Mouse (Mus musculus) forebrain, embryonic 16.5 days (tissue): ENCODE results near the gene Cdk4. TPM values are rescaled to one million over a fixed set of nuclear protein-coding genes. Genes with fewer than 3 reads are reported as not detected.
A peak's percentile ranks its signal among the peaks of the same experiment; 100 is the strongest.

ENCODE experiments used
- ATAC-seq: fragments of 200-750 bp; cut with Nextera tagmentation; 2 replicates; pipeline ENCODE4 v1.8.0; 2017; ENCODE audit warnings: mild to moderate bottlenecking, moderate library complexity
- H3K27ac ChIP-seq: fragments of 300-500 bp; sonication (generic); 2 replicates; pipeline ENCODE4 v1.5.1; 2014; ENCODE audit warnings: low read length, control low read depth
- H3K27me3 ChIP-seq: fragments of 300-500 bp; sonication (generic); replicated peaks from 2 replicates; pipeline ENCODE4 v1.6.1; 2014; ENCODE audit warnings: low read length; ENCODE audit not compliant: control insufficient read depth, insufficient read depth
- H3K36me3 ChIP-seq: fragments of 300-500 bp; sonication (generic); 2 replicates; pipeline ENCODE4 v1.6.1; 2014; ENCODE audit not compliant: control insufficient read depth, insufficient read depth
- H3K4me1 ChIP-seq: fragments of 300-500 bp; sonication (generic); replicated peaks from 2 replicates; pipeline ENCODE4 v1.6.1; 2014; ENCODE audit warnings: low read length; ENCODE audit not compliant: control insufficient read depth, insufficient read depth
- H3K4me2 ChIP-seq: fragments of 300-500 bp; sonication (generic); 2 replicates; pipeline ENCODE4 v1.6.1; 2014; ENCODE audit warnings: mild to moderate bottlenecking, low read length, control low read depth
- H3K4me3 ChIP-seq: fragments of 300-500 bp; sonication (generic); replicated peaks from 2 replicates; pipeline ENCODE4 v1.5.1; 2014; ENCODE audit warnings: mild to moderate bottlenecking, low read length, control low read depth
- H3K9ac ChIP-seq: fragments of 300-500 bp; sonication (generic); replicated peaks from 2 replicates; pipeline ENCODE4 v1.6.1; 2014; ENCODE audit warnings: low read depth, low read length, control low read depth
- H3K9me3 ChIP-seq: fragments of 300-500 bp; sonication (generic); 2 replicates; pipeline ENCODE4 v1.6.1; 2016; ENCODE audit warnings: low read length; ENCODE audit not compliant: control insufficient read depth
- WGBS: fragments of 180-500 bp; shearing (Covaris S2); extraction: QIAGEN DNeasy Blood & Tissue Kit; methylation state at CpG from one replicate; pipeline ENCODE4 v1.1.7; 2014; 5-methylcytosine and 5-hydroxymethylcytosine counted together
- polyA plus RNA-seq: library from polyadenylated mRNA; unstranded; fragments of >200 nt; fragmentation: Nextera tagmentation; extraction: Ambion mirVana; gene quantifications from 2 replicates; pipeline ENCODE4 v1.2.1, GENCODE M21; 2015

Gene Cdk4
- polyA plus RNA-seq, 1 experiment from 2014 or later = 1,494 TPM

DNA sequence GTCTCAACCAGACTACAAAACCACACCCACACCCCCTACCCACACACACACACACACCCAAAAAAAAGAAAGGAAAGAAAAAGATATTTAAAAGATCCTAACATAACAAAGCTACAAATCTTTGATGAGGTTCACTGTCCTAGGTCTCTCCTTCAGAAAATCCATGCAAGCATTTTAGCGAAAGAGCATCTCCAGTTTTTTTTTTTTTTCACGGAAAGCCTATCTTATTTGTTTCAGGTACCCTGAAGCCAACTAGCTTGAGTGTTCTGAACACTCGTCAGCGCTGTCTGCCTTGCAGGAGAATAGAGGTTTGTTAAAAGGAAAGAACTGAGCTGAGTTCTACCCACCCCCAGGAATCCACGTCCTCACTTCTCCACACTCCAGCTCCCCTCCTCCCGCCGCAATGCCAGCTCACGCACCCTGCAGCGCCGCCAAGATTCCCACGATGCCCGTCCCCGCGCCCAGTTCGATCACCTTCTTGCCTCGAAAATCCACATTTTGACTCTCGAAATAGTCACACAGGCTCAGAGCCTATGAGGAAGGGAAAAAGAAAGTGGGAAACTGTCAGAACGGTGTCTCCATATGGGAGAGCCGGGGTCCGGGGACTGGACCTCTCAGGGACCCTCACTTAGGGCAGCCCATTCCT is 22.6 kb upstream of the Cdk4 start:
- H3K27ac ChIP-seq = no peak overlapping the region
- no peaks in the 10 kb centered on the region for H3K9me3 ChIP-seq
- H3K9ac ChIP-seq = peak overlapping the region; percentile 71
- 0 out of 2 replicates have a peak, but pooled peaks cover 2% of the 10 kb centered on the region for H3K27me3 ChIP-seq
- peak; percentile 4; the same call in 1 of the 2 replicates for ATAC-seq
- peak overlapping the region; percentile 64 for H3K4me3 ChIP-seq
- H3K4me1 ChIP-seq = peaks cover 12% of the 10 kb centered on the region
- H3K36me3 ChIP-seq = no peaks in the 10 kb centered on the region
- WGBS = 2% methylated on average over 20 of the region's 20 CpGs
- peak overlapping the region; percentile 97 for H3K4me2 ChIP-seq

DNA sequence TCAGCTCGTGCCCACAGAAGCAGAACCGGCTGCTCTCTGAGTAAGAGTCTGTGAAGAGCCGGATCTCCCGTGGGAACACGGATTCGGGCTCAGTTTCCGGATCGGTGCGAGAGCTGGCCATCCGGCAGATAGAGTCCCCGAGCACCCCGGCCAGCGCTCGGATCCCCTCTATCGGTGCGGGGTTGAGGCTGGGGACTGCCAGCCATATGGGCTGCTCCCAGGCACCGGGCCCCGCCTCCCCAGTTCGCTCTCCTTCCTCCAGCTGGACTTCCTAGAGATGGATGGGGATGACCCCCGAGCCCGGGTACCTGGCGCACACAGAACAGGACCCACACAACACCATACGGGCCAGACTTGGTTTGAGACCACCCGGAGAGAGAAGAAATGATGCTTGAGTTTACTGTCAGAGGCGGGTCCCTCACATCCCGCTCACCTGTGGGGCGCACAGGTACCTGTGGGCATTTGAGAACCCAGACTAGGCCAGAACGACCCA is 22.0 kb upstream of the Cdk4 start, which contains the start of the genes Mettl1 and Eef1akmt3:
Gene Mettl1 (plus strand): TSS at position 141 of the 493 bp plus-strand sequence.
Gene Eef1akmt3 (minus strand): TSS at position 240 of the 493 bp plus-strand sequence.
- H3K9me3 ChIP-seq = no peaks in the 10 kb centered on the region
- H3K27me3 ChIP-seq = 0 out of 2 replicates have a peak, but pooled peaks cover 2% of the 10 kb centered on the region
- H3K27ac ChIP-seq = no peak within 1 kb of the TSS
- WGBS = under 1% methylated on average over 28 of the region's 28 CpGs
- H3K4me1 ChIP-seq = peaks cover 12% of the 10 kb centered on the region
- H3K9ac ChIP-seq = peak within 1 kb of the TSS; percentile 71
- peak within 1 kb of the TSS; percentile 64 for H3K4me3 ChIP-seq
- no peaks in the 10 kb centered on the region for H3K36me3 ChIP-seq
- peak; percentile 65 for ATAC-seq
- peak within 1 kb of the TSS; percentile 97 for H3K4me2 ChIP-seq

DNA sequence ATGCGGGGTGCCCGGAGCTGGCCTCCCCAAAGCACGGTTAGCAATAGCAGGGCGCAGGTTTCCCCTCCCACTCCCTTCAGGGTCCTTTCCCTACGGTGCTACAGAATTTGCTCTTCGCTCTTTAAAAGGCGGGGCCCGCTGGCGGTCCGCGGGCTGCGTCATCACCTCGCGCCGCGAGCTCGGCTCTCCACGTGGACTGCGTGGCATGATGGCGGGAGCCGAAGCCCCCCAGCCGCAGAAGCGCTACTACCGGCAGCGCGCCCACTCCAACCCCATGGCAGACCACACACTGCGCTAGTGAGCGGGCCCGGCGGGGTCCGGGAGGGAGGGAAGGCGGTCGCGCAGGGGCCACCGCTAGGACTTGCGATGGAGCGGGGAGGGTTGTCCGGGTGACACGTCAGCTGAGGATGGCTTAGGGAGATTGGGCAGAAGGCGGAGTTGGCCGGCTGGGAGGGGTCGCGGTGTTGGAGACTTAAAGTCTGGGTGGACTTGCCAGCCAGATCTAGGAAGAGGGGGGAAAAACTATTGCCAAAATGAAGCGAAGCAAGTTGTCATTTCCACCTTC is 21.5 kb upstream of the Cdk4 start:
- 0 out of 2 replicates have a peak, but pooled peaks cover 2% of the 10 kb centered on the region for H3K27me3 ChIP-seq
- H3K4me1 ChIP-seq = peaks cover 12% of the 10 kb centered on the region
- under 1% methylated on average over 44 of the region's 44 CpGs for WGBS
- peak overlapping the region; percentile 97 for H3K4me2 ChIP-seq
- H3K9me3 ChIP-seq = no peaks in the 10 kb centered on the region
- peak overlapping the region; percentile 64 for H3K4me3 ChIP-seq
- ATAC-seq = peak; percentile 88
- no peaks in the 10 kb centered on the region for H3K36me3 ChIP-seq
- H3K27ac ChIP-seq = no peak overlapping the region
- H3K9ac ChIP-seq = peak overlapping the region; percentile 71

DNA sequence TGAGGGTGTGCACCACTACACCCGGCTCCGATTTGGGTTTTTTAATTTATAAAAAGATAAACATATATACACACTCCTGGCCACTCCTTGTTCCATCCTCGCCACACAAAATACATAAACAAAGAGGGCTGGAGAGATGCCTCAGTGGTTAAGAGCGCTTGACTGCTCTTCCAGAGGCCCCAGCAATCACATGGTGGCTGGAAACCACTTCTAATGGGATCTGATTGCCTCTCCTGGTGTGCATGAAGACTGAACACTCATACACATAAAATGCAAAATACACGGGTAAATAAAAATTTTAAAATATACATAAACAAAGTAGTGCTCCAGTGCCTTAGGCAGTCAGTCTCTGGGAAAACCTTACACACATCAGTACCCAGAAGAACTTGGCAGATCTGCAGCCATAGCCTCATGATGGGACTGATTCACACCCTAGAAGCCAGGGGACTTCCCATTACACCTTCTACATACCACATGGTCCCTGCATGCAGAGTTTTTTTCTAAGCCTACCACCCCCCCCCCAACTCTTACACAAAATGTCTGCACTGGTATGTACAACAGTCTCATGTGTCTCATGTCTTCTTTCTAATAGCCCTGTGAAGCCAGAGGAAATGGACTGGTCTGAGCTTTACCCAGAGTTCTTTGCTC is 20.7 kb upstream of the Cdk4 start:
- peaks cover 12% of the 10 kb centered on the region for H3K4me1 ChIP-seq
- H3K4me3 ChIP-seq = peak overlapping the region; percentile 64
- no peak overlapping the region for H3K27ac ChIP-seq
- H3K9me3 ChIP-seq = no peaks in the 10 kb centered on the region
- 19% methylated on average over 5 of the region's 5 CpGs for WGBS
- no peaks in the 10 kb centered on the region for H3K36me3 ChIP-seq
- ATAC-seq = no peak
- peak overlapping the region; percentile 71; the same call in 1 of the 2 replicates for H3K9ac ChIP-seq
- peaks cover 5% of the 10 kb centered on the region; the same call in 1 of the 2 replicates for H3K27me3 ChIP-seq
- peak overlapping the region; percentile 97 for H3K4me2 ChIP-seq

DNA sequence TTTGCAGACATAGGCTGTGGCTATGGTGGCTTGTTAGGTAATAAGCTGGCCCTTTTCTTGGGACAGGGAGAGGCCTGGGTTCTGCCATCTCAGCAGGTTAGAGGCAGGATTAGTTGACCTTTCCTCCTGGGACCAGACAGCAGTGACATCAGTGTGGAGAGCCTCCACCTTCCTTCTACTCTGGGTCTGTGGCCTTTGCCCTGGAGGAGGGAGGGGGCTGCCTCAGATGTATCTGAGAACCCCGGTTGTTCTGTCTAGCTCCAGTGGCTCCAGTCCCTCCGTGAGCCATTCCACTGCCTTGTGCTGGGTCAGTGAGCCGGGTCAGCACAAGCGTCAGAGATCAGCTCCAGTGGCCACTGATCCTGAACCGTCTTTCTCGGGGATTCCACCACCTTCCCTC is 20.1 kb upstream of the Cdk4 start:
- Histone ChIP-seq H3K27ac (no peak overlapping the region), H3K9ac (no peak overlapping the region), H3K4me2 (no peak overlapping the region), H3K9me3 (no peaks in the 10 kb centered on the region), H3K36me3 (no peaks in the 10 kb centered on the region), H3K27me3 (peaks cover 11% of the 10 kb centered on the region; the same call in 1 of the 2 replicates), H3K4me1 (peaks cover 12% of the 10 kb centered on the region), H3K4me3 (no peak overlapping the region)
- ATAC-seq = no peak
- 88% methylated on average over 6 of the region's 6 CpGs for WGBS

DNA sequence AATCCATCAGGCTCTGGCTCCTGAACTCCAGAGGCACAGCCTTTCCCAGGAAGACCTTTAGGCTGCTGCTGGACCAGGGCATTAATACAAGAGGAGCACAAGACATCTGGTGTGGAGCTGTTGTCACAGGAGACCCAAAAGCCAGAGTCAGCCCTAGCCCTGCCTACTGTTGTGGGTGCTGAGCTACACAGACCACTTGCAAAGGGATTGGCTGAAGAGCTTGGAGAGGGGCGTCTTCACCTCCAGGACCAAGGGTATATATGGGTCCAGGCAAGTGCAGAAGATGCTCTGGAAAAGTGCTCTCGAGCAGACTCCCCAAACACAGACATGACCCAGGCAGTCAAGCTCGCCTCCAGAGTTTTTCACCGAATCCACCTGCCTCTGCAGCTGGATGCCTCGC is 15.4 kb upstream of the Cdk4 start, which contains the start of gene Cyp27b1:
Gene Cyp27b1 (plus strand): TSS at position 297 of the 400 bp plus-strand sequence.
- H3K9ac ChIP-seq = no peak within 1 kb of the TSS
- peaks cover 4% of the 10 kb centered on the region; the same call in 1 of the 2 replicates for H3K4me1 ChIP-seq
- H3K27me3 ChIP-seq = peaks cover 38% of the 10 kb centered on the region
- no peak within 1 kb of the TSS for H3K27ac ChIP-seq
- no peaks in the 10 kb centered on the region for H3K9me3 ChIP-seq
- no peaks in the 10 kb centered on the region for H3K36me3 ChIP-seq
- WGBS = 17% methylated on average over 5 of the region's 5 CpGs
- no peak within 1 kb of the TSS for H3K4me2 ChIP-seq
- no peak for ATAC-seq
- H3K4me3 ChIP-seq = no peak within 1 kb of the TSS

DNA sequence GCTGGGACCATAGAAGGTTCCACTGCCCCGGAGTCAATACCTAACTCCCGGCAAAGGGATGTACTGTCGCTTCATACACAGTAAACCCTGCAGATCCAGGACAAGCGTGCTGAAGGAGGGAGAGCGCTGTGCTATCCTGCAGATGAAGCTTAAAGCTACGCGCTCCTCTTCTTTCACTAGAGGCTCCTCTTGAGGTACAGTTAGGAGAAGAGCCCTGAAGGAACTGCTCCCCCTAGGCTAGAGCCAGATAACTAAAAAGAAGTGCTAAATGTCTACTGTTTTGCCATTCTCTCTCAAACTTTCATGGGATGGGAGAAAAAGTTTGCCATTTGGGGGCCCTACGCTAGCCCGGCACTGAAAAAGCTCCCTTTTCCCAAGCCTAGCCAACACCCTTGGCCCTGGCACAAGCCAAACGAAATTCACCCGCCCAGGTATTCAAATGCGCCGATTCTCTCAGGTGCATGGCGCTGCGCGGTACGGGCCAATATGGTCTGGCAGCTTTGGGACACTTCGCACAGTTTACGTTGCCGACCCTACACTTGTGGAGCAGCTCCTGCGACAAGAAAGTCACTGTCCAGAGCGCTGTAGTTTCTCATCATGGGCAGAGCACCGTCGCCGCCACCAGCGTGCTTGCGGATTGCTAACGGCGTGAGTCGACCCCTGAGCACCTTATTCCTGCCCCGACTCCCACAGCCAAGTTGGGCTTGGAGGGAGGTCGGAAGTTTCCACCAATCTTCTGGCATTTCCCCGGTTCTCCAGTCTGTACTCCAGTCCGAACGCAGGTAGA is 14.5 kb upstream of the Cdk4 start:
- Histone ChIP-seq H3K4me2 (no peak overlapping the region), H3K27ac (no peak overlapping the region), H3K9ac (no peak overlapping the region), H3K36me3 (no peaks in the 10 kb centered on the region), H3K4me3 (no peak overlapping the region), H3K27me3 (peaks cover 38% of the 10 kb centered on the region), H3K4me1 (0 out of 2 replicates have a peak, but pooled peaks cover 4% of the 10 kb centered on the region), H3K9me3 (no peaks in the 10 kb centered on the region)
- WGBS = 5% methylated on average over 35 of the region's 35 CpGs
- no peak for ATAC-seq

DNA sequence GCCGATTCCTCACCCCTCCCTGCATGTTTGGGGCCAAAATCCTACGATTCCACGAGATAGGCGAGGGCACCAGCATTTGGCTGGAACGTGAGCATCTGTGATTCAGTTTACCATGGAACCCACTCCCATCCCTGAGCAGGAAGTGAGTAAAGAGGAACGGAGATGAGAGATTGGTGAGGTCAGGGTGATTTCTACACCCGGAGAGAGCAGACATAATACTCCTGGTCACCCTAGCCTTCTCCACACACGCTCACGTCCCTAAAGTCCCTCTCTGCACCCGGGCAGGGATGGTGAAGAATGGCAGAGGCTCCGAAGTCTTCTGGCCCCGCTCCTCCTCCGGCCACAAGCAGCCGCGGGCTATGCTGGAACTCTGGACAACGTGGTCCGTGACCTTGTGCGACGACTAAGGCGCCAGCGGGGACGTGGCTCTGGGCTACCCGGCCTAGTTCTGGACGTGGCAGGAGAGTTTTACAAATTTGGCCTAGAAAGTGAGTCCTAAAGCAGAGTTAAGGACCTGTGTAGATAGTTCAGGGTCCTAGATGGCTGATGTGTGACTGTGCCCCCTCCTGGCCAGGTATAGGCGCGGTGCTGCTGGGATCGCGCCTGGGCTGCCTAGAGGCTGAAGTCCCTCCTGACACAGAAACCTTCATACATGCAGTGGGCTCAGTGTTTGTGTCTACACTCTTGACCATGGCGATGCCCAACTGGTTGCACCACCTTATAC is 13.8 kb upstream of the Cdk4 start:
- no peak for ATAC-seq
- Histone ChIP-seq H3K4me3 (no peak overlapping the region), H3K9ac (no peak overlapping the region), H3K27me3 (peaks cover 38% of the 10 kb centered on the region), H3K27ac (no peak overlapping the region), H3K4me1 (0 out of 2 replicates have a peak, but pooled peaks cover 4% of the 10 kb centered on the region), H3K9me3 (no peaks in the 10 kb centered on the region), H3K36me3 (0 out of 2 replicates have a peak, but pooled peaks cover 2% of the 10 kb centered on the region), H3K4me2 (no peak overlapping the region)
- 3% methylated on average over 29 of the region's 29 CpGs for WGBS
